Comparison of ENCODE assay signal across 9 mouse cellular contexts in the genomic region with DNA sequence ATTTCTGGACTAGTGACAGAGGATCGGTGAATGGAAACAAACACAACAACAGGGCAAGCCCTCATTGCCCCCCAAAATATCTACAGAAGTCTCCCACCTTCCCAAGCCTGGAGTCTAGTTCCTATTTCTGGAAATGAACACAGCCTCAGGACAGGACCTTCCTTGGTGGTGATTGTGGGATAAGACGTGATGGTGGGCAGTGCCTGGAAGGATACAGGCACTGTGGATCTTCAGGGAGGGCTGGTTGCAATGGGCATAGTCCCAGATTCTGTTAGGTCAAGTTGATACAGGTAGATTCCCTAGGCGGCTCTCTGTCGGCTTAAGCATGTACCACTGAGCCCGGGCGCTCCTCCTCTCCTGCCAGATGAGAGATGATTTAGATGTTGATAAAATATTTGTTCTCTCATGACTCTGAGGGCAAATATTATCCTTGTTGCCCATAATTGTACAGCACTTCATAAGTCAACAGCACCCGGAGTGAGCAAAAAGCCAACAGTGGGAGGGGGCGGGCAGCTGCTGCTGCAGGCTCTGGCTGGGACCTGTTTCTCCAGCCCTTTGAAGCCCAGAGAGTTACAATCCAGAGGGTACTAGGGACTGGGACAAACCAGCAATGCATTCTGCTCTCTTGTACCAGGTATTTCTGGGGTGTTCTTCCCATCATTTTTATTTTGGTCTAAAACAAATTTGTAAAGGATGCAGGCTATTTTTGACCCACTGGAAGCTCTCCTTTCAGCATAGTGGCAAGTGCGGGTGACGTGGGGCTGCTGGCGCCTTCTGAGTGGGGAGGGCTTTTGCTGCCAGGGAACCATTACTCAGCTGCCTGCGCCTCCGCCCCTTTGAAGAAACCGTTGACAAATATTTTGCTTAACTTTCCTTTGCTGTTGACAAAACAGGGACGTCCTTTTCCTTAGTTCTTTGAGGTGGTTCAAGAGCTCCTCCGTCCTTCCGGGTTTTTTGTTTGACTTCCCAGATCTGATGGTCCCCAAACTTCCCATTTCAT.
DNase-seq lines count a peak whose midpoint lies in the region; ATAC-seq and TF ChIP-seq lines count a peak whose summit lies in the region.
"Had no signal": no experiment of that assay in that cellular context is flagged by ENCODE, and none has a peak within 500 bp of the region (broad histone marks: within the 10 kb centered on the region; RNA-seq: fewer than 3 reads in every experiment).

No protein-coding gene starts in this region.

- no peak for TF ChIP-seq CTCF in hindbrain, postnatal 0 days (IDR thresholded peaks at IDR 0.05; ENCODE audit: low read depth)

- peak; percentile 33 for DNase-seq in hindbrain, embryonic 10.5 days (ENCODE audit: low spot score)
- no peak for DNase-seq in hindbrain, postnatal 0 days (ENCODE audit: low spot score)
- peak; percentile 14 for DNase-seq in heart, adult 8-10 months (ENCODE audit: low spot score)
- DNase-seq in kidney, postnatal 14 days: peak; percentile 49
- no peak for DNase-seq in frontal cortex, postnatal 36 days (ENCODE audit: low spot score in 2 of 2)
- DNase-seq in left cerebral cortex, adult 18-20 months (ENCODE audit: low spot score in 2 of 2): no peak

- peak overlapping the region; percentile 82 for H3K27ac ChIP-seq in hindbrain, embryonic 10.5 days
- no peak overlapping the region for H3K27ac ChIP-seq in hindbrain, postnatal 0 days
- peak overlapping the region; percentile 12; the same call in 1 of the 2 replicates for H3K27ac ChIP-seq in stomach, embryonic 14.5 days (ENCODE audit: low read length)

- no peaks in the 10 kb centered on the region for H3K9me3 ChIP-seq in hindbrain, embryonic 10.5 days
- H3K9me3 ChIP-seq in hindbrain, postnatal 0 days (ENCODE audit: low read length): no peaks in the 10 kb centered on the region
- no peaks in the 10 kb centered on the region for H3K9me3 ChIP-seq in stomach, embryonic 14.5 days (ENCODE audit: control insufficient read depth, low read depth, low read length)

- ATAC-seq in hindbrain, postnatal 0 days: no peak
- ATAC-seq in stomach, embryonic 14.5 days (ENCODE audit: insufficient number of reproducible peaks, insufficient read depth, low FRiP score, low read depth): peak; percentile 64
- ATAC-seq in granulocyte monocyte progenitor cell, adult 5-6 weeks (replicated peaks; ENCODE audit: poor library complexity, severe bottlenecking): no peak

- no peak overlapping the region for H3K4me3 ChIP-seq in hindbrain, embryonic 10.5 days
- H3K4me3 ChIP-seq in hindbrain, postnatal 0 days (ENCODE audit: low read length): no peak overlapping the region
- no peak overlapping the region for H3K4me3 ChIP-seq in stomach, embryonic 14.5 days (ENCODE audit: low read depth, low read length)

- WGBS in hindbrain, embryonic 10.5 days: 50% methylated on average over 17 of the region's 17 CpGs
- 60% methylated on average over 17 of the region's 17 CpGs for WGBS in hindbrain, postnatal 0 days
- 33% methylated on average over 17 of the region's 17 CpGs for WGBS in stomach, embryonic 14.5 days

- 0 out of 2 replicates have a peak, but pooled peaks cover 3% of the 10 kb centered on the region for H3K27me3 ChIP-seq in hindbrain, embryonic 10.5 days (ENCODE audit: insufficient read depth, poor library complexity, severe bottlenecking)
- no peaks in the 10 kb centered on the region for H3K27me3 ChIP-seq in hindbrain, postnatal 0 days (ENCODE audit: insufficient read depth, low read length)
- H3K27me3 ChIP-seq in stomach, embryonic 14.5 days (ENCODE audit: control insufficient read depth, insufficient read depth, low read length): no peaks in the 10 kb centered on the region
- H3K27me3 ChIP-seq: CH12.LX had no signal

- no peak overlapping the region for H3K9ac ChIP-seq in hindbrain, postnatal 0 days (replicated peaks; ENCODE audit: low read length)
- H3K9ac ChIP-seq in stomach, embryonic 14.5 days (replicated peaks; ENCODE audit: low read depth, low read length): no peak overlapping the region

- H3K4me1 ChIP-seq in hindbrain, embryonic 10.5 days (replicated peaks): peaks cover 55% of the 10 kb centered on the region
- no peaks in the 10 kb centered on the region for H3K4me1 ChIP-seq in hindbrain, postnatal 0 days (ENCODE audit: insufficient read depth, low read length)
- H3K4me1 ChIP-seq in stomach, embryonic 14.5 days (ENCODE audit: control insufficient read depth, insufficient read depth, low read length): peaks cover 34% of the 10 kb centered on the region

- no peak overlapping the region for H3K4me2 ChIP-seq in hindbrain, postnatal 0 days (ENCODE audit: low read depth, low read length)
- peak overlapping the region; percentile 6 for H3K4me2 ChIP-seq in stomach, embryonic 14.5 days (replicated peaks; ENCODE audit: low read depth, low read length)

- H3K36me3 ChIP-seq in hindbrain, embryonic 10.5 days: no peaks in the 10 kb centered on the region
- H3K36me3 ChIP-seq in hindbrain, postnatal 0 days (ENCODE audit: insufficient read depth, low read length): no peaks in the 10 kb centered on the region
- H3K36me3 ChIP-seq in stomach, embryonic 14.5 days (ENCODE audit: control insufficient read depth, insufficient read depth, low read length): no peaks in the 10 kb centered on the region

Comparison
In these comparisons a context has a peak if more than half of its experiments do, and no peak if none do; other contexts are left out.
1. DNase-seq: peak in hindbrain, embryonic 10.5 days (single experiment), heart, adult 8-10 months (single experiment) and kidney, postnatal 14 days (single experiment); none in hindbrain, postnatal 0 days (single experiment), frontal cortex, postnatal 36 days (0 of 2) and left cerebral cortex, adult 18-20 months (0 of 2).